Mouse (Mus musculus): ENCODE data around the gene Ube2b. TPM values are rescaled to one million over a fixed set of nuclear protein-coding genes. Genes with fewer than 3 reads are reported as not detected.
A peak's percentile ranks its signal among the peaks of the same experiment; 100 is the strongest.

Ube2b gene
- total RNA-seq, 2 experiments from 2014 or later: 153 to 159 TPM

DNA sequence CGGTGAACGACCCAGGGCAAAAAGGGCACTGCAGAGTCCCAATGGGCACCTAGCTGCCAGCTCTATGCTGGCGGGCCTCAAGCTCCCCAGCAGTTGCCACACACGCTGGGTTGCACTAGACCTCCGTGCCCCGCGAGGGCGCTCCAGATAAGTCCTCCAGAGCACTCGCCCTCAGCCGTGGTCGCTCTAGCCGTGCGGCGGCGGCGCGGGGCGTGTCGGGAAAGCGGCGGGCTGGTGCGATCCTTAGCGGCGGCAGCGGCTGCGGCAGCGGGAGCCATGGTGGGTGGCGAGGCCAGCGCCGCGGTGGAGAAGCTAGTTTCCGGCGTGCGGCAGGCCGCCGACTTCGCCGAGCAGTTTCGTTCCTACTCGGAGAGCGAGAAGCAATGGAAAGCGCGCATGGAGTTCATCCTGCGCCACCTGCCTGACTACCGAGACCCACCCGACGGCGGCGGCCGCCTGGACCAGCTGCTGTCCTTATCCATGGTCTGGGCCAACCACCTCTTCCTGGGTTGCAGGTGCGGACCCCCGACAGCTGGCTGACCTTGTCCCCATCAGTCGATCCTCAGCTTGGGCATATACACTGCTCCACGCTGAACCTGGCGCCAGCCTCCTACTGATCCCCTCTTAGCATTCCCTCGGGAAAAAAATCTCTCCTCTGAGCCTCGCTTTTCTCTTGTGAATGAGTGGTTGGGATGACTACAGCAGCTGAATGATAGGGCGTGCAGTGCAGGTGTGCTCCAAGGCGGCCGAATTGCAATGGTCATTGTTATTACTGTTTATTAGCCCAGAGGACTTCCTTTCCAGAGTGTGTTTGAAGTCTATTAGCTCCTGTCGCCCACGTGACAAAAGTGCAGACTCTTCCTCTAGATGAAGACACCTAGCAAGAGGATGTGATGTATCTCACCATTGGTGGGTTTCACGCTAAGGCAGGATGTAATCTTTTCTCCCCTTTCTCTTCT lies 32.8 kb downstream of the Ube2b start, which contains the start of gene Cdkn2aipnl:
Cdkn2aipnl (plus strand) TSS at position 219 of the 959 bp plus-strand sequence.
- peak; percentile 98 to 99 for DNase-seq (ENCODE audit: low spot score in 2 of 2)

DNA sequence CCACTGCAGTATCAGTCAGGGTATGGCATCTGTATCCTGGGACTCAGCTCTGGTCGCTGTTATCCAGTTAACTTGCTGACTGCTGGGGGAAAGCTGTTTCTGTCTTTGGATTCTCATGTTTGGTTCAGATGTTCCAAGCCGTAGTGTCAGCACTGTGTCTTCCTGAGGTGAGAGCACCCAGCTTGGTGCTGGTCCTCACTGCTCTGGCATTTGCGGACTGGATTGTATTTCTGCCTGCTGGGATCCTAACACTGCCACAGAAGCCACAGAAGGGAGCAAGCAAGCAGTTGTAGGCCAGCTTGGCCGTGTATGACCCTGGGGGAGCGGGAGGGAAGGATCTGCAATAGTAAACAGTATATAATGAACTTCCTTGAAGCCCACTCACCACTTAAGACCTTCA lies 33.9 kb downstream of the Ube2b start:
- DNase-seq (ENCODE audit: low spot score in 2 of 2): no peak

DNA sequence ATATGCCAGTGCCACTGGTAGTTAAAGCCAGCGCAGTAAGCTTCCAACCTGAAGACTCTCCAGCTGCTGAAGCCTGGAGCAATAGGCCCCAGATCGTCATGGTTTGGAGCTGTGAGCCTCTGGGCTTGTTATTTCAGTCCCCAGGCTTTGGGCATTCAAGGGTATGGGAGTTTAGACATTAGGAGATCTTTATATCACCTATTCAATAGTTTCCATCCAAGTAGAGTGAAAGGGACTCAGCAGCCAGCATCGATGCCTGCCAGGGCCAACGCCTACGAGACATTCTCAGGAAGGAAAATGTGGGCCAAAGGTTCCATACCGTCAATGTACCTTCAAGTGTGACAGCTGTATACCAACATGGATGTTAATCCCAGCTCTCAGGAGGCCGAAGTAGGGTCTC lies 38.3 kb downstream of the Ube2b start:
- DNase-seq (ENCODE audit: low spot score in 2 of 2): no peak

DNA sequence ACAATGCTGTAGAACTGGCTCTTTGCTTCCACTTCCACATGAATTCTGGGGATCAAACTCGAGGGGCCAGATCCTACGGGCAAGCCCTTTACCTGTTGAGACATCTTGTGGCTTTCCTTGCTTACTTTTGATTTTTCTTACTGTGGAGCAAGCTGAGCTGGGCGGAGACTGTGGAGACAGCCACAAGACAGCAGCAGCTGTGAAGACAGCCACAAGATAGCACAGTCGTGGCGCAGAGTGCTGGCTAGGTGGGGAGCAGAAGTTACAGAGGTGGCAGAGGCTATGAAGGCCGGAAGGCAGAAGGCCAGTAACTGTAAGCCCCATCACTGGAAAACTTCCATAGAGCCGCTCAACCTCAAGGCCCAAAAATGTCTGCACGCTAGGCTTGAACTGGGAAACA lies 38.8 kb downstream of the Ube2b start:
- DNase-seq (ENCODE audit: low spot score in 2 of 2): no peak

DNA sequence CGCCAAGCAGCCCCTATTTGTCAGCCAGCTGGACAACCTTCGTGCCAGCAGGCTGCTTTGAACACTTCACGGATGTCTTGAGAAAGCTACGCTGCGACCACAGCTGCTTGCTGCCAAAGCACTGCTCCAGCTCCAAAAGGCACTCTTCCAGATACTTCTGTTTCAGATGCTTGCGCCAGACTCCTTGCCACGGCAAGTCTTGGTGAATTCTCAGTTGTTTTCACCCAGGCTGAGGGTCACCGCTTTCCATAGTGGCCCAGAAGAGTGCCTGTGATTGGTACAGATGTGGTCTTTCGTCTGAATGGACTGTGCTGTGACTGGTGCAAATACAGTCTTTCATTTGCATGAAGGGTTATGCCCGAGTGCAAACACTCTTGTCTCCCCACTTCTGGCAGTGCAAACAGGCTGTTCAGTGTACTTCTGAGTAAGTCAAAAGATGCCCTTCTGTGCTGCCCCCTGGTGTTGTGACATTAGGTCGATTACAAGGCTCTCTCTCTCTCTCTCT lies 39.5 kb downstream of the Ube2b start:
- DNase-seq (ENCODE audit: low spot score in 2 of 2): peak; percentile 40 to 48

DNA sequence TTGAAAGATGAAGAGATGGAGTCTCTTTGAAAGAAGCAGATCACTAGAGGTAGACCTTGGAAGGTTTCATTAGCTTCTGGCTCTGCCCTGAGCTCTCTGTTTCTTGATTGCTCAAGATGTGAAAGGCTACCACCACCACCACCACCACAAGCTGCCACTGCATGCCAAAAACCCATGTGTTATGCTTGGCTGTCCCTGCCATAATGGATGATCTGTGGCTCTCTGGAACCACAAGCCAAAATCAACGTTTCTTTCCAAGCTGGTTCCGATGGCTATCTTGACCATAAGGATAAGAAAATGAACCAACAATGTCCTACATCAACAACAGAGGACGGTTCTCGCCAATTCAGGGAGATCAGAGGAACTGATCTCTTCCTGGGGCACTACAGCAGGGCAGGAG lies 40.5 kb downstream of the Ube2b start:
- no peak for DNase-seq (ENCODE audit: low spot score in 2 of 2)

DNA sequence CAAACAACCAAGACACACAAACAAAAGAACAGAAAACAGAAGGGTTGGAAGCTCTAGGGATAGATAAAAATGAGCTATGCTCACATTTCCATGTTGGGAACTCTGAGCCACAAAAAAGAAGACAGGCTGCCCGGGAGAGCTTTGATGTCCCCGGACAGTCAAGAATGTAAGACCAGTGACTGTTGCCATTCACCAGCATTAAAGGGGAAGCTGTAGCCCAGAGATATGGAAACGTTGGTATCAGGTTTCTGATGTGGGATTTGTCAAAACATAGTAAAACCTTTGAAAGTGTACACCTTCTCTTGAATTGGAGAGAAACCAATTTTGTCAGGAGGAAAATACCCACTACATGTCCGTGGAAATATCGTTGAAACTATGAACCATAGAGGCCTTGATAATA lies 41.1 kb downstream of the Ube2b start:
- no peak for DNase-seq (ENCODE audit: low spot score in 2 of 2)

DNA sequence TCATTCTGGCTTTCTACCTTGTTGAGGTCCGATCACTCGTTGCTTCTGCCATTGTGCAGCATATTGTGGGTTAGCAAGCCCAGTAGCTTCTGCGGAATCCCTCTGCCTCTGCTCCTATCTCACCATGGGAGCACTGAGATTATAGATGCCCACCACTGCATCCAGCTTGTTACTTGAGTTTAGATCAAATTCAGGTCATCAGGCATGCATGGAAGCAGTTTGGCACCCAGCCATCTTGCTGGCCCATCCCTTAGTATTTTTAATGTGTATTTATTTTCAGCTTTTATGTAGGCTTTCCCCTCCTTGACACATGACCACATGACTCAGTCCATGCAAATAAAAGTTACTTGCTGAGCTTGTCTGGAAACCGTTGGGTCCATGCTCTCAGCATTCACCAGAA lies 42.8 kb downstream of the Ube2b start:
- no peak for DNase-seq (ENCODE audit: low spot score in 2 of 2)

DNA sequence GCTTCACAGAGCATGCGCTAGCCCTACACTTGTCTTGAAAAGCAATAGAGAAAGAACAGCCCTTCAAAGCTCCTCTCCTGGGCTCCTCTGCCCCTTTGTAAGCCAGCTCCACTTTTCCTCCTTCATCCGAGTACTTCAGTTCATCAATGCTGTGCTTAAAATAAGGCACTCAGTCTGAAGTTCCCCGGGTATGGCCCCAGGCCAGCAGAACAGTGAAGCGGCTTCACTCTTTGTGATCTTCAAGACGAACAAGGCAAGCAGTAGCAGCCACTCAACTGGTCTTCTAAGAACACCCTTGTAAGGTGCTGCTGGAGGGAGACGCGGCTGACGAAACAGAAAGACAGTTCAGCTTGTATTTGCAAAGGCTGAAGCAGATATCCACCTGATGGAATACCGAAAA lies 44.5 kb downstream of the Ube2b start:
- DNase-seq (ENCODE audit: low spot score in 2 of 2): no peak

DNA sequence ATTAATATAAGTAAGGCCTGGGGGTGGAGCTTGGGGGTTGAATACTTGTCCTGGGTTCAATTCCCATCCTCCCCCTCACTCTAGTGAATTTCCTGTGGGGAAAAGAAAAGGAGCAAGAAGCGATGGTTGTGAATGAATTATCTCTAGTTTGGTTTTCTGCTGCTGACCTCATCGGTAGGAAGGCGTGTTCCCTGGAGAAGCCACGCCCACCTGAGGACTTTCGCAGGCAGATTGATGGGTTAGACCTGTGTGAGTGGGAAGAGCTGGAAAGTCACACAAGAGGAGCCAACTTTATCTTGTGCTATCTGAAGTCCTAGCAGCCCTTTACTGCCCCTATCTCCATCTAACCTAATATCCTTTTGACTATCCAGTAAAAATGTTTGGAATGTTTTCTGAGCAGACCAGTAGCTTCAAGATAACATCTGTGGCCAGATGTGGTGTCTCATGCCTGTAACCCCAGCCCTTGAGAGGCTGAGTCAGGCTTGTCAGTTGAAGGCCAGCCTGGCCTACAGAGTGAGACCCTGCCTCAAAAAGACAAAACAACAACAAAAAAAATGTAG lies 48.6 kb downstream of the Ube2b start:
- DNase-seq (ENCODE audit: low spot score in 2 of 2): no peak

DNA sequence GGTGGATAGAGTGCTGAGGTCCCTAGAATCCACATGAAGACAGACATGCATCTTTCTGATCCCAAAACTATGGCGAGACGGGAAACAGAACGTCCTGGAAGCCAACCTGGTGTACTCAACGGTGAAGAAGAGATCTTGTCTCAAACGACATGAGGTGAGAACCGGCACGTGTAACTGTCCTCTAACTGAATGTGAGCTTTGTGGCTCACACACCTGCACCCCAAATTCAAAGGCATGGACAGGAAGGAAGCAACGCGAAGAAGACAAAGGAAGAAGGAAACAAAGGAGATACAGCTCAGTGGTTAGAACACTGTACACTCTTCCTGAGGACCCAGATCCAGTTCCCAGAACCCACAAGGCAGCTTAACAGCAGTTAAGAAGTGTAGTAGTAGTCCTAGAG lies 50.6 kb downstream of the Ube2b start:
- DNase-seq (ENCODE audit: low spot score in 2 of 2): no peak

DNA sequence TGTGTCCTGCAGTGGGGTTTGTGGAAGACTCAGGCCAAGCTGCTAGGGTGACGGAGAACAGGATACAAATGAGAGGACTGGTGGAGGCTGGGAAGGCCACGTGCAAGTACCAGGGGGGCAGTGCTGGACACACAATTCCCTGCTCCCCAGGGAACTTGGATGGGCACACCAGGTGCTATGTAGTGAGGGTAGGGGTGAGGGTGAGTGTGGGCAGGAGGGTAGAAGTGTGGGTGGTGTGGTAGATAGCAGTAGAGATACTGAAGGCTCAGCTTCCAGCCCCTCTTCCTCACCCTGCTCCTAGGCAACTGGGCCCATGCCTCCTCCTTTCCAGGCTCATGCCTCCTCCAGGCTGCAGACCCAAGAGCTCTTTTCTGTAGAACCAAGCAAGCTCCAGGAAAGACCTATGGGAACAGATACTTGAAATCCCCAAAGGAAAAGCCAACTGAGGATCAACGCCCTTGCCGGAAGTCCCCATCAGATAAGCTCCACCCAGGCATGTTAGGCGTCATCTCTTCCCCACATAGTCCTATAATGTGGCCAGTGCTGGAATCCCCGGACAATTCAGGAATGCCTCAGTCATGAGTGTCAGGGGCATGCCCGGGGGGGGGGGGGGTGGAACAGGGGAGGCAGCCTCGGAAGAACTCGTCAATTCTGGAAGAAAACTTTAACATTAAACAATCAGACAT lies 51.3 kb downstream of the Ube2b start:
- no peak for DNase-seq (ENCODE audit: low spot score in 2 of 2)

DNA sequence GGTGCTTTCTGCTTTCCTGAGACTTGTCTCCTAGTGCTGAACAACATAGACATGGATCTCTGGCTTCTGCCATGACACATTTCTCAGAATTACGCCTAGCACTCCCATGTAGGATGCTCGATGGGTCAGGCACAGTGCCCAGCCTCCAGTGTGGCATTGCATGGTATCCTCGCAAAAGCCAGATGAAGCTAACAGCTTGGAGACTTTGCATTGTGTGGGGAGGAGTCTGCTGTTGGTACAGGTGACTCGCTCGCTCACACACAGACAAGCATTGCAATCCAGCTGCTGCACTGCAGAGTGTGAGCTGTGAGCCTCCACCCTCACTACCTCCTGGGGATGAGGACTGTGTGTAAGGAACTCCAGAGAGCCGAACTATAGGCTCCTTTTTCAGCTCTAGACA lies 54.4 kb downstream of the Ube2b start:
- no peak for DNase-seq (ENCODE audit: low spot score in 2 of 2)

DNA sequence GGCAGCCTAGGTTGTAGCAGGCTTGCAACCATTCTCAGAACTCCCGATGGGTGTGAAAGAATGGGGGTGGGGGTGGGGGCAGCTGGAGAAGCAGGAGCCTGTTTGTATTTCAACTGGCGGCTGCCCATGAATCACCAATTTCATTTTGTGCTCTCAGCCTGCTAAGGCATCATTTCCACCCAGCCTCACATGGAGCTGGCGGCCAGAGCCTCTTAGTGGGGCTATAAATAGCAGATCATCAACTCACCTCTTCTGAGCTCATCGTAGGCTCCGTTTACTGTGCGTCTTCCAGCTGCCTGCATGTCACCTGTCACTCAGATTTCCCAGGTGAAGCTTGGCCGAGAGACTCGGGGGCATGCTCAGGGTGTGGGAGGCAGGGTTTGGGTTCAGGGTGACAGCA lies 55.0 kb downstream of the Ube2b start:
- peak in 1 of 2 experiments; percentile 36 for DNase-seq (ENCODE audit: low spot score in 2 of 2)

DNA sequence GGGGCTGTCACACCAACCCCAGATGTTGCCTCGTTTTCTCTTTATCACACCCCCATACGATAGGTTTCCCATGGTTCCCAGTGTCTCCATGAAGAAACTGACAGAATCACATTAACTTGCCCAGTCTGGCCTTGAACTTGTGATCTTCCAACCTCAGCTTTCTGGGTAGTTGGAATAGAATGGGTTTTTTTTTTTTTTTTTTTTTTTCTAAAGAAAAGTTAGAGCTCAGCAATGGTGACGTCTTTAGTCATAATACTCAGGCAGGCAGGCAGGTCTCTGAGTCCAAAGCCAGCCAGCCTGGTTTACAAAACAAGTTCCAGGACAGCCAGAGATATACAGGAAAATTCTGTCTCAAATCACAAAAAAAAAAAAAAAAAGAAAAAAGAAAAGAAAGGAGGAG lies 56.3 kb downstream of the Ube2b start:
- DNase-seq (ENCODE audit: low spot score in 2 of 2): no peak

DNA sequence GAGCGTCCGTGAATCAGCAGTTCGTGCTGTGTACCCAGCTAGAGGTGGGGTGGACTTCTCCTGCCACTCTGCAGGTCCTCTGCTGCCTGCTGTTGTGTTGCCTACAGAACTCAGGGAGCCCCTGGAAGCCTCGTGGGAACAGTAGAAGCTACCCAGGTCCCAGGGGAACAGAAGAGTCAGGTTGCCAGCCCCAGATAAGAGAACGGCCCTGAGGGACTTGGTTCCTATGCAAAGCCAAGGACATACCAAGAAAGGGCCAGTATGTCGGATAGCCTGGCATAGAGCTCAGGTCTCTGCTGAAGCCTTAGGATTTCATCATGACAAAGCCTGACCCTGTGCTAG lies 57.1 kb downstream of the Ube2b start:
- DNase-seq (ENCODE audit: low spot score in 2 of 2): no peak

DNA sequence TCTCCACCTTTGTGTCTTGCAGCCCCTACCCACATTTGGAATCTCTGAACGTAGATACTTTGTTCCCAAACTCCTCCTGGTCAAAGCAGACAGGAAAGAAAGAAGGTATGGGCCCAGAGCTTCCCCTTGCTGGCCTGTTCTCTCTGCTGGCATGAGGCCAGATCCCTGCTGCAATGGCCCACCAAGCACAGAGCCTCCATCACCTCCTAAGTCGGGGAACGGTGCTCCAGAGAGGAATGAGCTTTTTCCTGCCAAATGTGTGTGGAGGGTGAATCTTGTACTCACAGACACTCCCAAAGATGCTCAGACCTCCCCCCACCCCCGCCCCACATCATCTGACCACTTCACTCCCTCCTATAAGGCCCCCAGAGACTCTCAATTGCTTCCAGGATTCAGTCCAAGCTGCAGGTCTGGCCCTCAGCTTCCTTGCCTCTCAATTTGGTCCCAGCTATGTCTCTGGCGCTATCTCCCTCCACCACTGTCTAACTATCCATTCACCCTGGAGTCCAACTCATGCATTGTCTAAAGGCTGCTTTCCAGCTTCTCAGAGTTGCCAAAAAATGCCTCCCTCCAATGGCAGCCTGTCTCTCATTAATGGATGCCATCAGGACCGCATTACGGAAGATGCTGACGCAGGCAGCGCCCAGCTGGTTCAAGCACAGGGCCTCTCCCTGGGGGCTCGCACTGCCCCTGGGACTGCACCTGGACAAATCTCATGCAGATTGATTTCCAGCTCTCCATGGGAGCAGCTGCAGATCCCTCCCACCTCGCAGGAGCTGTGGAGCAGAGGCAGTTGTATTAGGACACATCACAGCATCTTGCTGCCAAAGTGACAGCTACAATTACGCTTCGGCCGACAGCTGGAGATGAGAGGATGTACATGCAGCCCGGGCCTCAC lies 57.7 kb downstream of the Ube2b start:
- no peak for DNase-seq (ENCODE audit: low spot score in 2 of 2)

DNA sequence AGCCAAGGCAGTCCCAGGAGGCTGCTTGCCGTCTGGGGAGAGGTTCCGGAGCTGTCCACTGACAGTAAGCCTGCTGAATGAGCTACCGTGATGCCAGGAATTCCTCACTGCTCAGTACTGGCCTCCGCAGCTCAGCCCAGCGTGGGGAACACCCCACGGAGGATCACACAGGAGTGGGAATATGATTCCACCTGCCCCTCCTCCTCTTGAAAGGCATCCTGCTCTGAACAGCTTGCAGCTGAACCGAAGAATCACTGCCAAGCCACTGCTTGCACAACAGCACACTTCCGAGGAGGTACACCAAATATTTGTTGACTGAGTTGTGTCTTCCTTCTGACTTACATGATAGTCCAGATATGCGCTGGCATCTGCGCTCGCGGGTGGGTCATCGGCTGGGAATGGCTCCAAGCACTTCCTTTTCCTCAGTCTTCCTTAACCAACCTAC lies 60.0 kb downstream of the Ube2b start:
- no peak for DNase-seq (ENCODE audit: low spot score in 2 of 2)

DNA sequence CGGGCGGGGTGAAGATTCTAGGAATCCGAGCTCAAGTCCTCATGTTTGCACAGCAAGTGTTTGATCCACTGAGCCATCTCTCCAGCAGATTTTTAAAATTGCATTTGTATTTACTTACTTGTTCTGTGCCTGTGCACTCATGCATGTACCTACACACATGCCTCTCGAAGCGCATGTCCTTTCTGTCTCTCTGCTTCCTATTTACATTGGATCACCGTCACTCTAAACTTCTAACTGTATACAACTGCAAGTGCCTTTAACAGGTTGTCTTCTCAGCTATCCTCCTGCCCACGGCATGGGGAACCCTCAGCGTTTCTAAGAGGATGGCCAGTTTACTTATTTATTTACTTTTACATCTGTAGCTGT lies 61.0 kb downstream of the Ube2b start:
- no peak for DNase-seq (ENCODE audit: low spot score in 2 of 2)

DNA sequence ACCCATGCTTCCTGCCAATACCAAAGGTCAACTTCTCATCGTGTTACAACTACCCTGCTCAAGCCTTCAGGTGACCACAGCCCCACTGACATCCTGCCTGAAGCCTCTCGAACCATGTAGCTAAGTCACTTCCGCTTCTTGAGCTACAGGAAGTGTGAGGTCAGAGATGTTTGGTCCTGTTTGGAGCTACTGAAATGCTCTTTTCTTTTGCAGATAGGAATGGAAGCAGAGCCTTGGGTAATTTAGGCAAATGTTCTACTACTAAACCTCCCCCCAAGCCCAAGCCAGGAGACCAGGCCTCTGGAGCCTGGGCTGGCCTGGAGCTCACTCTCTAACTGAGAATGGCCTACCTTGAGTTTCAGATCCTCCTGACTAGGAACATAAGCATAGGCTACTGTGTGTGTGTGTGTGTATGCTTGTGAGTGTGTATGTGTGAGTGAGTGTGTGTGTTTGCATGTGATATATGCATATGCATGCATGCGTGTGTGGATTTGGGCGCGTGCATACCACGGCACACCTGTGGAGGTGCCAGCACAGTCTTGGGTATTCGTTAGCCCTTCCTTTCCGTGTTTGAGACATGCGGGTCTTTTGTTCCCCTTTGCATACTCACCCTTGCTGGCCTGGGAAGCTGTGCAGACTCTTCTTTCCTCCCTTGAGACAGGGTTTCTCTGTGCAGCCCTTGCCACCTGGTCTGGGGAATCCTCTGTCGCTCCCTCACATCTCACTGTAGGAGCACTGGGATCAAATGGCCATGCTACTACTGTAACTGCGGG lies 61.6 kb downstream of the Ube2b start:
- no peak for DNase-seq (ENCODE audit: low spot score in 2 of 2)
